Mouse (Mus musculus) cerebellum, postnatal 10 days (tissue): ENCODE data around the gene Eif2b2.
A peak's percentile ranks its signal among the peaks of the same experiment; 100 is the strongest.

Source experiments
- DNase-seq, 2 experiments: peaks; one replicate each; pipeline ENCODE4 v3.0.0; 2021; ENCODE audit warnings: mixed read lengths in 2 of 2

Gene Eif2b2

DNA sequence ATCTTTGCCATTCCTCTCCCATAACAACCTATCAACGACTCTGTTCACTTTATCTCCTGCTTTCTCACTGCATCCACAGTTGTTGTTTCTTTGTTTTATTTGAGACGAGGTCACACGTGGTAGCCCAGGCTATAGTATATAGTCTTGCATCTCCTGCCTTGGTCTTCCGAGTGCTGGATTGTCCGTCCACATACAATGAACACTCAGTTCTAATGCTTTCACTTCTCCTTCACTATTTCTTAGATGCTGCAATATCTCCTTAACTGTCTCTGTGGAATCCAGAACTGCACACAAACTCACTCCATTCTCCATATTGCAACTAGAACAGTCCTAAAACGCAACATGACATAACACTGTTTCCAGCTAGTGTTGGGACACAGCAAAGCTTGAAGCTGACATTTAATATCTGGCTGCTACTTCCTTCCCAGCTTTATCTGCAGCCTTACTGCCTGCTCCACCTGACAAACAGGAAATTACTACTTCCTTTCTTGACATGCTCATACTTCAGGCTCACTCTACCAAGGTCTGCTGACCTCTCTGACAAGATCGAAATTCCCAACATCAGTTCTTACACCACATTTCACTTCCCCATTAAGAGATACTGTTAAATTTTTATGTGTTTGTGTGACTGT is 37.8 kb downstream of the Eif2b2 start:
- DNase-seq, result no peak

GRCm38 (mm10) chr12:85262489-85262888 is 43.2 kb downstream of the Eif2b2 start:
- DNase-seq, result no peak

- no peak for DNase-seq
These were observed 43.9 kb downstream of the Eif2b2 start for GRCm38 (mm10) chr12:85263190-85263589.

DNA sequence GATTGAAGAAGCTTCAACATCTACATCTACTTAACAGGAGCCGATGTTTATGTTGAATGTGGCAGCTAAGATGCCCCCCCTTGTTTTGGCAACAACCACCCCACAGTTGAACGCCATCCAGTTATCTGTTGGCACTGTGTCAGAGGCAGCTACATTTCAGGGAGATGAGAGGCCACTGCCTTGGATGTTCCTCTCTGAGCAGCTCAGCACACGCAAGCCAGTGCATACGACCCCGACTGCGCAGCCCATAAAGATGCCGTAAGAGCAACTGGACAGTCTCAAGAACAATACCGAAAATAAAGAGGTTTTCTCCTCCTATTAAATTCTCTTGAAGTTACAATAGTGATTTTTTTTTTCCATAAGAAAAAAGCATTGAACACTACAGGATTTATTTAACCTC is 45.2 kb downstream of the Eif2b2 start:
- peak; percentile 67 to 70 for DNase-seq

GRCm38 (mm10) chr12:85264940-85265339 is 45.7 kb downstream of the Eif2b2 start:
- no peak for DNase-seq

GRCm38 (mm10) chr12:85266248-85266647 is 47.0 kb downstream of the Eif2b2 start:
- no peak for DNase-seq

- no peak for DNase-seq
These were observed 50.5 kb downstream of the Eif2b2 start for GRCm38 (mm10) chr12:85269821-85270220.

GRCm38 (mm10) chr12:85270319-85270718 is 51.0 kb downstream of the Eif2b2 start, which contains the start of gene Mlh3:
Gene Mlh3, minus strand, starts transcription at chr12:85270599.
- DNase-seq, result peak; percentile 93 to 96

GRCm38 (mm10) chr12:85271132-85271842 is 52.0 kb downstream of the Eif2b2 start:
- no peak for DNase-seq

DNA sequence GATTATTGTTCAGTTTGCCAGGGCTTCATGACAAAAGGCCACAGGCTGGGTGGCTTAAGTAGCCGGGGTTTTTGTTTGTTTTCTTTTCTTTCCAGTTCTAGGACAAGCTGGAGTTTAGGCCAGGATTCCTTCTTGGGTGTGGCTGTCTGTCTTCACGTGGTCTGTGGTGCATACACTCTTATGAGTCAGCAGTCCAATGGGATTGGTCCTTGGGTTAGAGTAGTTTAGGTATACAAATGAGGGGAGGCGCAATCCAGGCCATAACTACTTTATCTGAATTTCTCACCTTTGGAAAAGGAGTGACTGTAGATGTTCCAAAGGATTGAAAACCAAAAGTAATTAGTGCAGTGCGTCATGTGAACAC is 52.5 kb downstream of the Eif2b2 start:
- DNase-seq, result no peak

- DNase-seq, result no peak
These were observed 54.2 kb downstream of the Eif2b2 start for GRCm38 (mm10) chr12:85273508-85273907.
